ENCODE assay signal across 13 mouse cellular contexts in genomic region chr1:185070062-185070852, GRCm38 (mm10).
DNase-seq lines count a peak whose midpoint lies in the region; ATAC-seq and TF ChIP-seq lines count a peak whose summit lies in the region.
"Had no signal": no experiment of that assay in that cellular context is flagged by ENCODE, and none has a peak within 500 bp of the region (broad histone marks: within the 10 kb centered on the region; RNA-seq: fewer than 3 reads in every experiment).

No protein-coding gene starts in this region.

- no peaks in the 10 kb centered on the region for H3K9me3 ChIP-seq in lung, embryonic 15.5 days
- H3K9me3 ChIP-seq: heart, embryonic 13.5 days; midbrain, embryonic 12.5 days had no signal

- no peak for TF ChIP-seq POLR2A in lung, adult 2 months (IDR thresholded peaks at IDR 0.05; ENCODE audit: borderline replicate concordance, extremely low read depth, low read depth, low read length)

- no peak for TF ChIP-seq CTCF in lung, adult 2 months (IDR thresholded peaks at IDR 0.05; ENCODE audit: insufficient read depth, low read length)

- WGBS in lung, embryonic 15.5 days: 41% methylated on average over 10 of the region's 10 CpGs
- WGBS in lung, adult 2 months: 51% methylated on average over 10 of the region's 10 CpGs
- whole genome bisulfite sequencing in large intestine, adult 2 months: 20% methylated on average over 10 of the region's 10 CpGs

- peaks cover 13% of the 10 kb centered on the region; the same call in 1 of the 2 replicates for H3K4me1 ChIP-seq in lung, embryonic 15.5 days
- no peaks in the 10 kb centered on the region for H3K4me1 ChIP-seq in lung, adult 2 months (ENCODE audit: control insufficient read depth, insufficient read depth, low read length)
- H3K4me1 ChIP-seq: midbrain, embryonic 12.5 days had no signal

- no peaks in the 10 kb centered on the region for H3K36me3 ChIP-seq in lung, embryonic 15.5 days
- H3K36me3 ChIP-seq: heart, embryonic 13.5 days; midbrain, embryonic 12.5 days had no signal

- peak overlapping the region; percentile 65 for H3K27ac ChIP-seq in lung, embryonic 15.5 days
- H3K27ac ChIP-seq: heart, embryonic 13.5 days; midbrain, embryonic 12.5 days had no signal

- no peak overlapping the region for H3K4me3 ChIP-seq in lung, embryonic 15.5 days
- H3K4me3 ChIP-seq in lung, adult 2 months (replicated peaks; ENCODE audit: extremely low read depth, low read depth, low read length): no peak overlapping the region
- H3K4me3 ChIP-seq: heart, embryonic 13.5 days; midbrain, embryonic 12.5 days had no signal

- ATAC-seq in lung, embryonic 15.5 days (ENCODE audit: borderline replicate concordance, extremely low read depth, low FRiP score, low TSS enrichment): peak; percentile 83; the same call in 1 of the 2 replicates

- no peak overlapping the region; the same call in 1 of the 2 replicates for H3K4me2 ChIP-seq in lung, embryonic 15.5 days
- H3K4me2 ChIP-seq: heart, embryonic 13.5 days; midbrain, embryonic 12.5 days had no signal

- peak; percentile 8 to 24 for DNase-seq in frontal cortex, postnatal 36 days (ENCODE audit: low spot score in 2 of 2)
- no peak for DNase-seq in frontal cortex, postnatal 25 days (ENCODE audit: low spot score in 2 of 2)
- DNase-seq in lung, adult 2 months: no peak
- DNase-seq in large intestine, adult 2 months (ENCODE audit: low read depth, low spot score): peak; percentile 83
- DNase-seq in skeletal muscle tissue, adult 2 months (ENCODE audit: low read depth, low spot score): peak; percentile 26
- DNase-seq in embryo, embryonic 11 days: no peak
- no peak for DNase-seq in ovary, postnatal 10 days (ENCODE audit: low spot score)
- DNase-seq: adrenal gland, postnatal 14 days; kidney, postnatal 10 days; thymus, adult 2 months had no signal

- H3K27me3 ChIP-seq in lung, embryonic 15.5 days: no peaks in the 10 kb centered on the region
- H3K27me3 ChIP-seq: heart, embryonic 13.5 days; midbrain, embryonic 12.5 days had no signal

- no peak overlapping the region for H3K9ac ChIP-seq in lung, embryonic 15.5 days
- H3K9ac ChIP-seq: heart, embryonic 13.5 days; midbrain, embryonic 12.5 days had no signal

Comparison
In these comparisons a context has a peak if more than half of its experiments do, and no peak if none do; other contexts are left out.
1. DNase-seq: peak in frontal cortex, postnatal 36 days (2 of 2), large intestine, adult 2 months (single experiment) and skeletal muscle tissue, adult 2 months (single experiment); none in frontal cortex, postnatal 25 days (0 of 2), lung, adult 2 months (single experiment), embryo, embryonic 11 days (single experiment) and ovary, postnatal 10 days (single experiment).